ENCODE assay signal across 9 mouse cellular contexts in genomic region chr5:129786161-129786560, GRCm38 (mm10). TPM values are rescaled to one million over a fixed set of nuclear protein-coding genes. Genes with fewer than 3 reads are reported as not detected.
A peak's percentile ranks its signal among the peaks of the same experiment; 100 is the strongest.
DNase-seq lines count a peak whose midpoint lies in the region; ATAC-seq and TF ChIP-seq lines count a peak whose summit lies in the region.
"Had no signal": no experiment of that assay in that cellular context is flagged by ENCODE, and none has a peak within 500 bp of the region (broad histone marks: within the 10 kb centered on the region; RNA-seq: fewer than 3 reads in every experiment).

No protein-coding gene starts in this region.

- H3K9me3 ChIP-seq in kidney, embryonic 14.5 days (ENCODE audit: control insufficient read depth, low read length): no peaks in the 10 kb centered on the region
- H3K9me3 ChIP-seq in MEL (replicated peaks; ENCODE audit: insufficient read depth, low read length): no peaks in the 10 kb centered on the region
- no peaks in the 10 kb centered on the region for H3K9me3 ChIP-seq in forebrain, postnatal 0 days (ENCODE audit: low read length)
- no peaks in the 10 kb centered on the region for H3K9me3 ChIP-seq in midbrain, embryonic 10.5 days (replicated peaks)

- peak overlapping the region; percentile 83 for H3K4me2 ChIP-seq in kidney, embryonic 14.5 days (replicated peaks; ENCODE audit: low read depth, low read length)
- H3K4me2 ChIP-seq in forebrain, postnatal 0 days (ENCODE audit: low read depth): peak overlapping the region; percentile 59

- no peak for ATAC-seq in kidney, embryonic 14.5 days (ENCODE audit: low FRiP score, low TSS enrichment)
- ATAC-seq in forebrain, postnatal 0 days: no peak

- peaks cover 14% of the 10 kb centered on the region; the same call in 1 of the 2 replicates for H3K4me1 ChIP-seq in kidney, embryonic 14.5 days (ENCODE audit: control insufficient read depth, insufficient read depth, low read length)
- H3K4me1 ChIP-seq in MEL (ENCODE audit: control insufficient read depth in 1 of 2, insufficient read depth in 2 of 2, low read length in 2 of 2): peaks cover 2 to 20% of the 10 kb centered on the region in 2 experiments; a peak in 2 of 4 replicates
- H3K4me1 ChIP-seq in forebrain, postnatal 0 days (ENCODE audit: insufficient read depth): 0 out of 2 replicates have a peak, but pooled peaks cover 7% of the 10 kb centered on the region
- H3K4me1 ChIP-seq in midbrain, embryonic 10.5 days: peaks cover 23% of the 10 kb centered on the region

- no peak for TF ChIP-seq RAD21 in MEL (IDR thresholded peaks at IDR 0.05; ENCODE audit: low read depth, low read length)

- no peak for TF ChIP-seq POLR2A in MEL (IDR thresholded peaks at IDR 0.05; ENCODE audit: control insufficient read depth in 1 of 2, insufficient read depth in 1 of 2, low read depth in 1 of 2, low read length in 2 of 2, poor library complexity in 1 of 2)

- peaks cover 38% of the 10 kb centered on the region for H3K79me2 ChIP-seq in MEL (ENCODE audit: control insufficient read depth, insufficient read depth, low read length, poor library complexity)

- no peak for DNase-seq in kidney, postnatal 10 days
- peak; percentile 71 for DNase-seq in MEL (ENCODE audit: low read depth, low spot score)
- peak; percentile 58 for DNase-seq in forebrain, postnatal 0 days
- DNase-seq in midbrain, embryonic 10.5 days (ENCODE audit: low spot score): no peak
- no peak for DNase-seq in adrenal gland, adult 18-20 months (ENCODE audit: low spot score in 2 of 2)
- no peak for DNase-seq in lung, adult 18-20 months
- no peak for DNase-seq in urinary bladder, postnatal 10 days (ENCODE audit: low spot score)
- DNase-seq: kidney, postnatal 36 days had no signal

- WGBS in kidney, embryonic 14.5 days: 81% methylated on average over 6 of the region's 6 CpGs
- WGBS in forebrain, postnatal 0 days: 70% methylated on average over 6 of the region's 6 CpGs
- WGBS in midbrain, embryonic 10.5 days: 85% methylated on average over 6 of the region's 6 CpGs

- H3K36me3 ChIP-seq in kidney, embryonic 14.5 days (ENCODE audit: control insufficient read depth, insufficient read depth, low read length): peaks cover 25% of the 10 kb centered on the region
- H3K36me3 ChIP-seq in MEL (ENCODE audit: control insufficient read depth in 1 of 2, insufficient read depth in 2 of 2, low read length in 2 of 2): peaks cover 25 to 31% of the 10 kb centered on the region in 2 experiments
- peaks cover 22% of the 10 kb centered on the region for H3K36me3 ChIP-seq in forebrain, postnatal 0 days (ENCODE audit: insufficient read depth)
- H3K36me3 ChIP-seq in midbrain, embryonic 10.5 days: peaks cover 27% of the 10 kb centered on the region

- H3K27me3 ChIP-seq in kidney, embryonic 14.5 days (ENCODE audit: control insufficient read depth, insufficient read depth, low read length): no peaks in the 10 kb centered on the region
- no peaks in the 10 kb centered on the region for H3K27me3 ChIP-seq in MEL (ENCODE audit: control insufficient read depth in 1 of 2, insufficient read depth in 2 of 2, low read length in 2 of 2)
- no peaks in the 10 kb centered on the region for H3K27me3 ChIP-seq in forebrain, postnatal 0 days (ENCODE audit: insufficient read depth, low read length)
- no peaks in the 10 kb centered on the region for H3K27me3 ChIP-seq in midbrain, embryonic 10.5 days (ENCODE audit: low read depth, poor library complexity, severe bottlenecking)

- peak overlapping the region; percentile 95 for H3K4me3 ChIP-seq in kidney, embryonic 14.5 days (ENCODE audit: low read length)
- H3K4me3 ChIP-seq in MEL (ENCODE audit: control insufficient read depth in 1 of 2, insufficient read depth in 1 of 2, low read depth in 2 of 2, low read length in 2 of 2): peak overlapping the region; percentile 69 to 89
- H3K4me3 ChIP-seq in forebrain, postnatal 0 days (ENCODE audit: low read depth, low read length): peak overlapping the region; percentile 96
- peak overlapping the region; percentile 92 for H3K4me3 ChIP-seq in midbrain, embryonic 10.5 days

- TF ChIP-seq CTCF in MEL (IDR thresholded peaks at IDR 0.05 in 2 of 3, conservative IDR thresholded peaks at IDR 0.05 in 1 of 3; ENCODE audit: control insufficient read depth in 1 of 3, insufficient read depth in 1 of 3, low read depth in 2 of 3, low read length in 3 of 3, poor library complexity in 1 of 3, severe bottlenecking in 1 of 3): no peak
- TF ChIP-seq CTCF in forebrain, postnatal 0 days (IDR thresholded peaks at IDR 0.05; ENCODE audit: low read depth): no peak

- H3K27ac ChIP-seq in kidney, embryonic 14.5 days (ENCODE audit: low read depth, low read length): peak overlapping the region; percentile 98
- H3K27ac ChIP-seq in MEL (ENCODE audit: control insufficient read depth, low read depth, low read length): peak overlapping the region; percentile 99
- peak overlapping the region; percentile 100 for H3K27ac ChIP-seq in forebrain, postnatal 0 days (ENCODE audit: low read depth, low read length)
- H3K27ac ChIP-seq in midbrain, embryonic 10.5 days (replicated peaks): peak overlapping the region; percentile 97

- TF ChIP-seq EP300 in MEL (IDR thresholded peaks at IDR 0.05; ENCODE audit: low read depth in 1 of 2, low read length in 2 of 2): no peak

- peak overlapping the region; percentile 95 for H3K9ac ChIP-seq in kidney, embryonic 14.5 days (ENCODE audit: low read depth, low read length)
- H3K9ac ChIP-seq in MEL (ENCODE audit: control insufficient read depth, low read depth, low read length, poor library complexity, severe bottlenecking): peak overlapping the region; percentile 99
- peak overlapping the region; percentile 95 for H3K9ac ChIP-seq in forebrain, postnatal 0 days

TF ChIP-seq in MEL, 35 proteins besides CTCF, POLR2A, EP300 and RAD21:
- TF ChIP-seq NRF1 (IDR thresholded peaks at IDR 0.05; ENCODE audit: insufficient read depth, low read depth, low read length, poor library complexity, severe bottlenecking) (no peak), ZNF384 (IDR thresholded peaks at IDR 0.05; ENCODE audit: low read depth, low read length) (no peak), CHD1 (IDR thresholded peaks at IDR 0.05; ENCODE audit: low read depth, low read length) (0 out of 2 replicates have a peak, but pooled peaks have one; percentile 23), UBTF (IDR thresholded peaks at IDR 0.05; ENCODE audit: borderline replicate concordance, insufficient read depth, low read depth, low read length) (no peak)

RNA-seq across cellular contexts. Expression of gene Psph, which starts 1.1 kb away (rescaled TPM):
- polyA plus RNA-seq in kidney, embryonic 14.5 days (2014; fragmentation: Nextera tagmentation; extraction: Ambion mirVana): 61.9 and 68.2 TPM in 2 replicates
- 54.8 and 101 TPM in 2 replicates for total RNA-seq in MEL (2012; rRNA removed)
- polyA plus RNA-seq in MEL (2012; ENCODE audit: insufficient read depth in 1 of 2, insufficient read length in 2 of 2, low read depth in 1 of 2, low replicate concordance in 2 of 2, missing spikeins in 1 of 2): 100 to 1,000 TPM; 148 to 170 TPM
- total RNA-seq in forebrain, postnatal 0 days (2014; rRNA removed): 33.3 and 37.9 TPM in 2 replicates
- polyA plus RNA-seq in forebrain, postnatal 0 days (2015; fragmentation: Nextera tagmentation; extraction: Ambion mirVana): 44.6 and 46.3 TPM in 2 replicates
- polyA plus RNA-seq in midbrain, embryonic 10.5 days (2016; fragmentation: Nextera tagmentation; extraction: Ambion mirVana): 39.7 and 45.4 TPM in 2 replicates
- 10 to 100 TPM; 22.5 to 26.0 TPM for total RNA-seq in adrenal gland, adult 18-20 months (2021)

Comparison
In these comparisons a context has a peak if more than half of its experiments do, and no peak if none do; other contexts are left out.
1. DNase-seq: peak in MEL (single experiment) and forebrain, postnatal 0 days (single experiment); none in kidney, postnatal 10 days (single experiment), midbrain, embryonic 10.5 days (single experiment), adrenal gland, adult 18-20 months (0 of 2), lung, adult 18-20 months (0 of 2) and urinary bladder, postnatal 10 days (single experiment).
2. Peak in every context shown above with its lines, with median percentiles within 50 percentile points of each other: H3K27ac ChIP-seq, H3K4me3 ChIP-seq and H3K9ac ChIP-seq.